Mouse (Mus musculus): ENCODE results near the gene Plb1.

DNA sequence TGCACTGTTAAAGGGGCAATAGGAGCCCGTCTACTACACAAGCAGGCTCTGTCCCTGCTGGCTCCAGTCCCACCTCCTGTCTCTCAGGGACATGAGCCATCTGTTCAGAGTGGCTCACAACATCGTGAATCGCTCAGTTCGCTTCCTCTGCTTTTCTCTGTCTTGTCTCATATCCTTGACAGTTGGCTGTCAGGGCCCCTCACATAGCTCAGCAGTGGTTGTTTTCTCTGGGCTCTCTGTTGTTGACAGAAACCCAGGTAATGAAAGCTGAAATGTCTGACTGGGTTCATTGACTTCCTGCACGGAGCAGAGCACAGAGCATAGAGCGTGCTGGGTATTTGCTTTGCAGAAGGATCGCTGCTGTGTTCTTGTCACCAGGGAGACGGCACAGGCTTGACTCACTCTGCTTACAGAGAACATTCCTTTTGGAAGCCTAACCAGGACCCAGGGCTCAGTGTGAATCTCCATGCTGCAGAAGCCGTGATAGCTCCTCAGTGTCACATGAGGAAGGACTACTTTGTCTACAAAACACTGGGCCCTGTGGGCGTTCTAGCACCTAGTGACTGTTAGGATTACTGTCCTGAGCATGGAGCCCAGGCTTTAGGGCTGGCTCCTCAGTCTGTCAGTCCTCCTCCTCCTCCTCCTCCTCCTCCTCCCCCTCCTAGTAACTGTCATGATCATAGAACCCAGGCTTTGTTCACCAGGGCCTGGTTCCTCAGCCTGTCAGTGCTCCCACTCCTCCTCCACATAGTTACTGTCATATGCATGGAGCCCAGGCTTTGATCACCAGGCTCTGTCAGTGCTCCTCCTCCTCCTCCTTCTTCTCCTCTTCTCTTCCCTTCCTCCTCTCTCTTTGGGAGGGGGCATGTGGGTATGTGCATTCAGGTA, 113.8 kb downstream of the Plb1 start:
- TF ChIP-seq CTCF (IDR thresholded peaks at IDR 0.05; ENCODE audit: control insufficient read depth, insufficient read depth, insufficient replicate concordance, low read depth, low read length) (no peak), POLR2A (IDR thresholded peaks at IDR 0.05; ENCODE audit: control insufficient read depth, low read depth, low read length) (no peak)
